Comparison of ENCODE assay signal across 10 mouse cellular contexts in the genomic region with DNA sequence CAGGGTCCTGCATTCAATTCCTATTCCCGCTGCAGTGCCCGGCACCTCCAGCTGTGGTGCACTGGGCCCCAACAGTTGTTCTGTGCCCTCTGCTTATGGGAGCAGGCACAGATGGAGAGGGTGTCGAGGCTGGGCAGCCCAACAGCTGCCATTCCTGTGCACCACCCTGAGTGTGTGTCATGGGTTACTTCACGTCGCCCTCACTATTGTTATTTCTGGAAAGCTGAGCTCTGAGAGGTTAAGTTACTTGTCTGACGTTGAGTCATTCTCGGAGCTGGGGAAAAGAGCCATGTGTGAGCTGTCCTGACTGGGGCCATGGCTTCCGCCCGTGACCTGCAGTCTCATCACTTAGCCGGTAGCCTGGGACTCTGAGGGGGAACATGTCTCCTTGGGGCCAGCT. TPM values are rescaled to one million over a fixed set of nuclear protein-coding genes. Genes with fewer than 3 reads are reported as not detected.
DNase-seq lines count a peak whose midpoint lies in the region; ATAC-seq and TF ChIP-seq lines count a peak whose summit lies in the region.
"Had no signal": no experiment of that assay in that cellular context is flagged by ENCODE, and none has a peak within 500 bp of the region (broad histone marks: within the 10 kb centered on the region; RNA-seq: fewer than 3 reads in every experiment).

No protein-coding gene starts in this region.

- no peaks in the 10 kb centered on the region for H3K79me3 ChIP-seq in C2C12 (ENCODE audit: low read depth)

- no peaks in the 10 kb centered on the region for H3K36me3 ChIP-seq in C2C12 (ENCODE audit: control insufficient read depth, insufficient read depth)
- no peaks in the 10 kb centered on the region for H3K36me3 ChIP-seq in heart, embryonic 11.5 days (ENCODE audit: control insufficient read depth, insufficient read depth, low read length)
- no peaks in the 10 kb centered on the region for H3K36me3 ChIP-seq in limb, embryonic 14.5 days (ENCODE audit: control insufficient read depth, insufficient read depth, low read length)
- H3K36me3 ChIP-seq: liver, embryonic 12.5 days had no signal

- H3K4me3 ChIP-seq in C2C12 (ENCODE audit: insufficient read depth, poor library complexity, severe bottlenecking) = no peak overlapping the region
- no peak overlapping the region for H3K4me3 ChIP-seq in heart, embryonic 11.5 days (ENCODE audit: low read depth, low read length)
- no peak overlapping the region for H3K4me3 ChIP-seq in limb, embryonic 14.5 days (replicated peaks; ENCODE audit: low read length)
- H3K4me3 ChIP-seq: liver, embryonic 12.5 days had no signal

- no peak for TF ChIP-seq CTCF in C2C12 (IDR thresholded peaks at IDR 0.05; ENCODE audit: control insufficient read depth, insufficient read depth, insufficient read length)

- no peak overlapping the region for H3K4me2 ChIP-seq in heart, embryonic 11.5 days
- H3K4me2 ChIP-seq in limb, embryonic 14.5 days (replicated peaks; ENCODE audit: low read depth, low read length, severe bottlenecking) = no peak overlapping the region
- H3K4me2 ChIP-seq: liver, embryonic 12.5 days had no signal

- no peaks in the 10 kb centered on the region for H3K27me3 ChIP-seq in C2C12 (ENCODE audit: control insufficient read depth, insufficient read depth, insufficient read length)
- no peaks in the 10 kb centered on the region for H3K27me3 ChIP-seq in heart, embryonic 11.5 days (ENCODE audit: control insufficient read depth, insufficient read depth, low read length)
- no peaks in the 10 kb centered on the region for H3K27me3 ChIP-seq in limb, embryonic 14.5 days (ENCODE audit: control insufficient read depth, insufficient read depth, low read length)

- WGBS in heart, embryonic 11.5 days (ENCODE audit: insufficient replicate concordance) = 58% methylated on average over 10 of the region's 10 CpGs
- 60% methylated on average over 10 of the region's 10 CpGs for WGBS in limb, embryonic 14.5 days

- no peak overlapping the region for H3ac ChIP-seq in C2C12 (ENCODE audit: control insufficient read depth, insufficient read length, low read depth)

- H3K79me2 ChIP-seq in C2C12 (ENCODE audit: control insufficient read depth, insufficient read depth) = no peaks in the 10 kb centered on the region

- ATAC-seq in heart, embryonic 11.5 days (replicated peaks; ENCODE audit: insufficient number of reproducible peaks, low FRiP score, low TSS enrichment) = no peak
- peak; percentile 67 for ATAC-seq in limb, embryonic 14.5 days (ENCODE audit: low FRiP score, low read depth)
- ATAC-seq: liver, embryonic 12.5 days had no signal

- H3K27ac ChIP-seq in heart, embryonic 11.5 days (ENCODE audit: low read depth, low read length) = peak overlapping the region; percentile 88; the same call in 1 of the 2 replicates
- H3K27ac ChIP-seq in limb, embryonic 14.5 days (replicated peaks; ENCODE audit: low read depth, low read length) = no peak overlapping the region; the same call in 1 of the 2 replicates

- TF ChIP-seq POLR2A in limb, embryonic 14.5 days (IDR thresholded peaks at IDR 0.05; ENCODE audit: borderline replicate concordance, extremely low read depth, insufficient read depth, insufficient read length) = no peak

- DNase-seq in gastrocnemius, postnatal 14 days = peak; percentile 26
- no peak for DNase-seq in gastrocnemius, adult 8-10 months (ENCODE audit: low spot score in 2 of 2)
- DNase-seq in limb, embryonic 14.5 days (ENCODE audit: low spot score) = no peak
- no peak for DNase-seq in left cerebral cortex, adult 11 months (ENCODE audit: low spot score)
- DNase-seq in urinary bladder, postnatal 14 days (ENCODE audit: low spot score) = no peak
- no peak for DNase-seq in spleen, postnatal 14 days (ENCODE audit: low spot score in 2 of 2)
- DNase-seq: cerebellum, postnatal 14 days had no signal

- intact Hi-C loops in gastrocnemius, postnatal 14 days (cut with DNase I; ENCODE audit: low total_unique reads) = no loop called here

- H3K4me1 ChIP-seq in heart, embryonic 11.5 days (ENCODE audit: control insufficient read depth, insufficient read depth, low read length) = peaks cover 15% of the 10 kb centered on the region
- H3K4me1 ChIP-seq in limb, embryonic 14.5 days (ENCODE audit: control insufficient read depth, insufficient read depth, low read length) = peaks cover 22% of the 10 kb centered on the region

- H3K9ac ChIP-seq in heart, embryonic 11.5 days (ENCODE audit: low read depth, low read length) = no peak overlapping the region
- no peak overlapping the region for H3K9ac ChIP-seq in limb, embryonic 14.5 days (ENCODE audit: low read depth, low read length, severe bottlenecking)
- H3K9ac ChIP-seq: liver, embryonic 12.5 days had no signal

- no peaks in the 10 kb centered on the region for H3K9me3 ChIP-seq in heart, embryonic 11.5 days (replicated peaks; ENCODE audit: control insufficient read depth, low read length)
- H3K9me3 ChIP-seq in limb, embryonic 14.5 days (ENCODE audit: control insufficient read depth, low read length) = no peaks in the 10 kb centered on the region
- H3K9me3 ChIP-seq: liver, embryonic 12.5 days had no signal

TF ChIP-seq in C2C12, 6 proteins besides CTCF, POLR2A, EP300 and RAD21:
- TF ChIP-seq MYOD1 (IDR thresholded peaks at IDR 0.05; ENCODE audit: control insufficient read depth, insufficient read length, low read depth) (peak; percentile 91), MAX (IDR thresholded peaks at IDR 0.05) (no peak)

RNA-seq across cellular contexts. Expression of a gene that starts 17.2 kb away (rescaled TPM):
- 1 to 10 TPM in 1 of 2 experiments, under 1 TPM in 1; 0.53 to 1.8 TPM for total RNA-seq in gastrocnemius, postnatal 14 days (2021)
- 1 to 10 TPM in 2 of 4 experiments, under 1 TPM in 2; 0.41 to 1.4 (median 0.78) TPM for total RNA-seq in gastrocnemius, adult 8-10 months (2022)
- polyA plus RNA-seq in C2C12 (2012; fragmentation: generic; extraction: Trizol) = 0.04 TPM
- polyA plus RNA-seq in heart, embryonic 11.5 days (2014; fragmentation: Nextera tagmentation; extraction: Ambion mirVana) = 0.13 and 0.14 TPM in 2 replicates
- 3.8 and 3.9 TPM in 2 replicates for polyA plus RNA-seq in limb, embryonic 14.5 days (2012; rRNA removed)
- 1.6 and 1.7 TPM in 2 replicates for polyA plus RNA-seq in limb, embryonic 14.5 days (2014; fragmentation: Nextera tagmentation; extraction: Ambion mirVana)
